Mouse (Mus musculus) retina, embryonic 14.5 days (tissue): ENCODE data around the gene Cox6a2.
"Not testable (repeated sequence)": the region's sequence is repeated elsewhere in the genome, so short reads cannot be mapped to it uniquely, and the experiment has no call there.

ENCODE experiments used
- DNase-seq: peaks from one replicate; pipeline ENCODE4 v3.0.0-alpha.2; 2015; ENCODE audit warnings: low spot score

Cox6a2 gene

GRCm38 (mm10) chr7:128234796-128235195 lies 28.6 kb upstream of the Cox6a2 start:
- DNase-seq = no peak

- no peak for DNase-seq
Observed at GRCm38 (mm10) chr7:128231741-128232140, 25.6 kb upstream of the Cox6a2 start.

GRCm38 (mm10) chr7:128220936-128221335 lies 14.7 kb upstream of the Cox6a2 start:
- DNase-seq = no peak

DNA sequence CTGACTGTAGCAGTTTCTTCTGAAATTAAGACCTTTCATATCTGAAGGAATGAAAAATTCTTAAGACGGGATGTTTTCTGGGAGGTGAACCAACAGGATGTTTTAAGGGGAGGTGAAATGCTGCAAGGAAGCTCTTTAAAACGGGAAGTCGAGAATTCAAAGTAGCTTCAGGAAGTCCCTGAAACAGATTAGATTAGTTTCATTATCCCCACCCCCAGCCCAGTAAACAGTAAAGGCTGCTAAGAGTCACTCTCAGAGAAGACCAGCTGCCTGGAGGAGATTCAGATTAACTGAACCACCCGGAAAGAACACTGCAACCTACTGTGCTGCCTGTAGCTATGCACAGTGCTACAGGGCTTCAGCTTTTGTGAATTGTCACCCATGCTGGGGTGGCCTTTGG lies 13.8 kb upstream of the Cox6a2 start:
- no peak for DNase-seq

- DNase-seq = no peak
Observed at GRCm38 (mm10) chr7:128209826-128210225, 3.6 kb upstream of the Cox6a2 start.

DNA sequence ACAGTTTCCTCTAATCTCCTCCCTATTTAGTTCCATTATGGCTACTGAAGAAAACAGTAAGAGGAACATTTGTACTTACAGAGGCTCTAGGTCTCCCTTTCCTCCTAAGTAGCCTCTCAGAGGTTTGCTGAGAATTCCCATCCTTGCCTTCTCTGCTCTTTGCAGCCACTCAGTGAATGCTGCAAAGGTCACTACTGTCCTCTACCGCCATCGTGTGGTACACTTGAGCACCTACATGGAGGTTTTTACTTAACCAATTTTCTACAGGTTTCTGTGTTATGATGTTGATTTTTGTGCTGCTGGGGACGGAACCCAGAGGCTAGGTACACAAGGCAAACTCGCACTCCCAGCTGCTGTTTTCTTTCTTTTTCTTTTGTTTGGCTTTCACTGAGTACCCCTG lies 2.0 kb upstream of the Cox6a2 start:
- DNase-seq = peak; percentile 90

DNA sequence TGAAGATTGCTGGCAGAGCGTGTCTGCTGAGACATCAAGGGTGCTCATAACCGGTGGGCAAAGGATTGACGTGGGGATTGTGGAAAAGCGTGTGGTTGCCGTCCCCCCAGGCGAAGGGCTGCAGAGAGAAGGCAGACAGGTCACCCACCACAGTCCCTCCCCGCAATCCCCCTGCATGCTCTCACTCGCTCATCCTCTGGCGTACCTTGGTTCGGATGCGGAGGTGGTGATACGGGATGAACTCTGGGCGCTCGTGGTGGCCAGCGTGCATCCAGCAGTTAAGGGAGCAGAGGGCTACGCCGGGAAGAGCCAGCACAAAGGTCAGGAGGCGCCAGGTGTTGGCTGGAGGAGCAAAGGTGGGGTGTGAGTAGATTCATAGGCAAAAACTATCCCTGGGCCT lies 492 bp downstream of the Cox6a2 start:
- no peak for DNase-seq

GRCm38 (mm10) chr7:128204179-128204578 lies 2.0 kb downstream of the Cox6a2 start:
- DNase-seq = no peak

DNA sequence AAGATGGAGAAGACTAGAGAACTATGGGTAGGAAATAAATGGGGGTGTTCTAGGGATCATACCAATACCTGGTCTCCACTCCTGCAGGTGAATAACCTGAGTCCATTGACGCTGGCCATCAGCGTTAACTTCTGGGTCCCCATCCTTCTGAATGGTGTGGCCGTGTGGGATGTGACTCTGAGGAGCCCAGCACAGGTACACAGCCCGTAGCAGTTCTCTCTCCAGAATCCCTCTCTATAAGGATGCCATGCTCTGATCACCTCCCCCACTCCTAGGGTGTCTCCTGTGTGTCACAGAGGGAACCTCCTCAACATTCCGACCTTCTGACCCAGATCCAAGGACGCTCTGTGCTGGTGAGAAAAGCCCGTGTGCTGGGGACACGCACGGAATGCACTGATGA lies 3.1 kb downstream of the Cox6a2 start:
- DNase-seq = no peak

GRCm38 (mm10) chr7:128201607-128202006 lies 4.6 kb downstream of the Cox6a2 start:
- DNase-seq = no peak

DNA sequence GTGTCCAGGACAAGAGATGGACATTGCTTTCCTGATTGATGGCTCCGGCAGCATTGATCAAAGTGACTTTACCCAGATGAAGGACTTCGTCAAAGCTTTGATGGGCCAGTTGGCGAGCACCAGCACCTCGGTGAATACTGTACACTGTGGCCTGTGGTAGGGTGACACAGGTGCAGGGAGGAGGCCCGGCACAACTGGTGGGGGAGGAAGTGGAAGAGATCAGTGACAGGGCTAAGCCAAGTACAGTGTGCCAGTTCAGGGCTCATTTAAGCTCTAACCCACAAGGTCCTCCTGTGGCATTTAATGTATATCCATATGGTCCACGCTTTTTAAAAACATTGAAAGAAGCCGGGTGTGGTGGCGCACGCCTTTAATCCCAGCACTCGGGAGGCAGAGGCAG lies 24.5 kb downstream of the Cox6a2 start:
- no peak for DNase-seq

DNA sequence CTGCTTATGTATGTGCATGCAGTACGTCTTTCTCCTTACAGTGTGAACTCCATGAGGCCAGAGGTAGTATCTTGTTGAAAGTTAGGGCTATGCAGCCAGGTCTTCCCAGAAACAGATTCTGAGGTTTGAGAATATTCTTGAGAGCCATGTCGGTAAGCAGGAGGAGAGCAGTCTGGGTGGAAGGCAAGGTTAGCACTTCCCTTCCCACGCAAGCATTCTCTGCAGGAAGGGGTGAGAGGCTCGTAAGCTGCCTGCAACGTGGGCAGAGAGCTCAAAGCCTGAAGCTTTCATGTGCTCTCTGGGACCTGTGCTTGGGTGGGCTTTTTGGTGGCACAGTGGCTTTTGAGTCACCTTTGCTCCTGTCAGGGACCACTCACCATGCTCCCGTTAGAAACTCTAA lies 25.6 kb downstream of the Cox6a2 start:
- DNase-seq = no peak

- DNase-seq = no peak
Observed at GRCm38 (mm10) chr7:128180126-128180525, 26.1 kb downstream of the Cox6a2 start.

- DNase-seq = no peak
Observed at GRCm38 (mm10) chr7:128178385-128178784, 27.8 kb downstream of the Cox6a2 start.

DNA sequence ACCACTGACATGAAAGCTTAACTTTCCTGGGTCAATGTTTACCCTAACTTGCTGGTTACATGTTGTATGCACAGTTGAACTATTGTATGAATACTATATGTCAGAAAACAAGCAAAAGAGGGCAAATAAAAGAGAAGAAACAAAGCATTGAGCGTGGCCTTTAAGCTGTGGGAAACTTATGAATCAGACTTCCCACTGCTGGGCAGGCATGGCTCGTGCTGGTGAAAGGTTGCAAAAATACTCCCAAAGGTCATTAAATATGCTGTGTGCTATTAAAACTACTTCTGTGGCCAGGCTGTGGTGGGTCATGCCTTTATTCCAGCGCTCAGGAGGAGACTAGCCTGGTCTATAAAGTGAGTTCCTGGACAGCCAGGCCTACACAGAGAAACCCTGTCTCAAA lies 36.2 kb downstream of the Cox6a2 start:
- DNase-seq = no peak

GRCm38 (mm10) chr7:128166391-128166790 lies 39.8 kb downstream of the Cox6a2 start:
- DNase-seq = no peak

DNA sequence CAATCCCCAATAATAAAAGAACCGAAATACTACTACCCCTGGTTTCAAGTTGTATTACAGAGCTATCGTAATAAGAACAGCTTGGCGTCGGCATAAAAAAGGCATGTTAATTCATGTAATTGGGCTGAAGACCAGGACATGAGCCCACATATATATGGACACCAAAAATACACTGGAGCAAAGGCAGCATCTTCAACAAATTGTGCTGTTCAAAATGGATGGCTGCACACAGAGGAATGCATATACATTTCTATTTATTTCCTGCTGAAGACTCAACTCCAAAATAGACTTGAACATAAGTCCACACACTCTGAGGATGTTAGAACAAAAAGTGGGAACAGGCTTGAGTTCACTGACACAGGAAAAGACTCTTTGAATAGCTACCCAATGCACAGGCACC lies 42.2 kb downstream of the Cox6a2 start:
- no peak for DNase-seq

DNA sequence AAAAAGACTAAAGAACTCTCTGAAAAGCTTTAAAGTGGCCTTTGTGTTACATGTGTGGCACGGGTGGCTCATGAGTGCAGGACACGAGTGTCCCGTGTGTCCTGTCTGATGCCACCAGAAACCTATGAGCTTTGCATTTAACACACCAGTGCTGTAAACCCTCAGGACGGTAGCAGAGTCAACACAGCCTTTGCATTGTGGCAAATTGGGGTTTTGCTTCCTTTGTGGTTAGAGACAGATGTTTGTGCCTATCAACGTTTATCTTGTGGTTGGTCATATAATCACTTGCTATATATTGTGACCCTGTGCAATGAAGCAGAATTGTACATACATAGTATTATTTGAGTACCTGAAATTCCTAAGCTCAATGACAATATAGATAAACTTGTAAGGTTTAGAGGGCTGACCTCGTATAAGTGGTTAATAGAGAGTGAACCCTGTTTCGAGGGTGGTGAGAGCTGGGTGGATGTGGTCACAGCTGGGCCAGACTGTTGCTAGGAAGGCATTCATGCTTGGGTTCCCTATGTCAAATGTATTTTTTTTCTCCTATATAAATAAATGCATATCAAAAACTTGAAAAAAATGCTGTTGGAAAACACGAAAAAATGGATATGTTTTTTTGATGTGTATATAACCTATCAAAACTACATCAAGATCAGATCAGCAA lies 47.4 kb downstream of the Cox6a2 start:
- DNase-seq = not testable (repeated sequence)
